Mouse (Mus musculus) C2C12 (cell line): ENCODE results near the gene Rps15. TPM values are rescaled to one million over a fixed set of nuclear protein-coding genes. Genes with fewer than 3 reads are reported as not detected.

Experiments used
- H3K27me3 ChIP-seq: one replicate; pipeline ENCODE4 v1.6.1; 2011; ENCODE audit not compliant: control insufficient read depth, insufficient read depth, insufficient read length
- H3K36me3 ChIP-seq: one replicate; pipeline ENCODE4 v1.6.1; 2011; ENCODE audit not compliant: control insufficient read depth, insufficient read depth
- H3K4me3 ChIP-seq: one replicate; pipeline ENCODE4 v1.5.1; 2011; ENCODE audit warnings: mild to moderate bottlenecking, control low read depth; ENCODE audit not compliant: poor library complexity, insufficient read depth, severe bottlenecking
- H3K79me2 ChIP-seq: one replicate; pipeline ENCODE4 v1.6.1; 2011; ENCODE audit not compliant: control insufficient read depth, insufficient read depth
- H3K79me3 ChIP-seq: one replicate; pipeline ENCODE4 v1.6.1; 2011; ENCODE audit warnings: low read depth, control low read depth
- H3ac ChIP-seq: one replicate; pipeline ENCODE3; 2011; ENCODE audit warnings: low read depth; ENCODE audit not compliant: control insufficient read depth, insufficient read length
- CEBPB ChIP-seq: IDR thresholded peaks from one replicate; pipeline ENCODE4 v1.6.1; 2011; ENCODE audit warnings: low read depth, mild to moderate bottlenecking, control low read depth, moderate library complexity
- CTCF ChIP-seq: IDR thresholded peaks from one replicate; pipeline ENCODE4 v1.5.1; 2011; ENCODE audit not compliant: control insufficient read depth, insufficient read depth, insufficient read length
- FOSL1 ChIP-seq: IDR thresholded peaks from one replicate; pipeline ENCODE4 v1.8.0; 2011; ENCODE audit warnings: mild to moderate bottlenecking, low read length; ENCODE audit not compliant: poor library complexity, insufficient read depth, severe bottlenecking
- MAX ChIP-seq: IDR thresholded peaks from one replicate; pipeline ENCODE4 v1.6.1; 2011; ENCODE audit warnings: mild to moderate bottlenecking, control low read depth
- MYOD1 ChIP-seq: IDR thresholded peaks from one replicate; pipeline ENCODE4 v1.6.1; 2011; ENCODE audit warnings: low read depth; ENCODE audit not compliant: control insufficient read depth, insufficient read length
- MYOG ChIP-seq: IDR thresholded peaks from one replicate; pipeline ENCODE4 v1.6.1; 2011; ENCODE audit not compliant: control insufficient read depth, insufficient read length; ENCODE audit errors: extremely low read depth
- USF1 ChIP-seq: IDR thresholded peaks from one replicate; pipeline ENCODE4 v1.6.1; 2011; ENCODE audit warnings: low read depth, mild to moderate bottlenecking, control low read depth, moderate library complexity
- microRNA-seq: library from miRNA; unstranded; fragments of <30 nt; microRNA quantifications from one replicate; pipeline ENCODE4, GENCODE M21; 2019; ENCODE audit warnings: borderline microRNAs expressed
- polyA plus RNA-seq: library from polyadenylated mRNA; unstranded; fragments of >200 nt; fragmentation: generic; extraction: Trizol; gene quantifications from one replicate; pipeline ENCODE4 v1.2.1, GENCODE M21; 2012; ENCODE audit warnings: missing spikeins

Gene Rps15
- polyA plus RNA-seq, 1 experiment, result 5,397 TPM

GRCm38 (mm10) chr10:80342305-80342748, 50.1 kb downstream of the Rps15 start:
- no peaks in the 10 kb centered on the region for H3K27me3 ChIP-seq
- no peak overlapping the region for H3ac ChIP-seq
- H3K4me3 ChIP-seq, result no peak overlapping the region
- H3K36me3 ChIP-seq, result no peaks in the 10 kb centered on the region
- no peaks in the 10 kb centered on the region for H3K79me2 ChIP-seq
- no peak for TF ChIP-seq CEBPB
- TF ChIP-seq USF1, result no peak
- no peak for TF ChIP-seq MYOD1
- TF ChIP-seq MYOG, result no peak
- TF ChIP-seq MAX, result no peak
- no peak for TF ChIP-seq FOSL1
- no peak for TF ChIP-seq CTCF
- H3K79me3 ChIP-seq, result no peaks in the 10 kb centered on the region

- no peaks in the 10 kb centered on the region for H3K36me3 ChIP-seq
- no peaks in the 10 kb centered on the region for H3K27me3 ChIP-seq
- H3ac ChIP-seq, result no peak overlapping the region
- no peak for TF ChIP-seq CTCF
- no peak for TF ChIP-seq FOSL1
- no peak for TF ChIP-seq CEBPB
- TF ChIP-seq USF1, result no peak
- TF ChIP-seq MYOG, result no peak
- TF ChIP-seq MYOD1, result no peak
- no peak for TF ChIP-seq MAX
- H3K79me2 ChIP-seq, result no peaks in the 10 kb centered on the region
- no peak overlapping the region for H3K4me3 ChIP-seq
- H3K79me3 ChIP-seq, result no peaks in the 10 kb centered on the region
Observed at GRCm38 (mm10) chr10:80342749-80343424, 50.6 kb downstream of the Rps15 start.

- Histone ChIP-seq H3K79me2 (no peaks in the 10 kb centered on the region), H3K27me3 (no peaks in the 10 kb centered on the region), H3K36me3 (no peaks in the 10 kb centered on the region), H3K79me3 (no peaks in the 10 kb centered on the region), H3K4me3 (no peak overlapping the region), H3ac (no peak overlapping the region)
- no peak for TF ChIP-seq MYOD1
Observed at GRCm38 (mm10) chr10:80343425-80343895, 51.2 kb downstream of the Rps15 start.

Small RNA genes within 50 kb of the gene (microRNA-seq; reads per million reads assigned to microRNA genes)
- gene Mir6911, result 0.92 reads per million, percentile 20 among the genes with 10 or more reads in this experiment

Other genes with a start within 250 kb of the Rps15 start
- 964 TPM for gene Gpx4, start 245.3 kb upstream of the Rps15 start, polyA plus RNA-seq
- gene Sbno2, start 186.9 kb upstream of the Rps15 start, polyA plus RNA-seq, result 29.4 TPM
- gene Stk11, start 176.7 kb upstream of the Rps15 start, polyA plus RNA-seq, result 106 TPM
- gene Atp5d, start 153.8 kb upstream of the Rps15 start, polyA plus RNA-seq, result 720 TPM
- 12.1 TPM for gene Cbarp, start 151.6 kb upstream of the Rps15 start, polyA plus RNA-seq
- 77.5 TPM for gene Midn, start 144.2 kb upstream of the Rps15 start, polyA plus RNA-seq
- gene Cirbp, start 126.5 kb upstream of the Rps15 start, polyA plus RNA-seq, result 30.9 TPM
- 33.4 TPM for gene 1600002K03Rik, start 119.5 kb upstream of the Rps15 start, polyA plus RNA-seq
- 3.2 TPM for gene Efna2, start 113.0 kb upstream of the Rps15 start, polyA plus RNA-seq
- gene Mum1, start 66.0 kb upstream of the Rps15 start, polyA plus RNA-seq, result 57.7 TPM
- 288 TPM for gene Ndufs7, start 43.3 kb upstream of the Rps15 start, polyA plus RNA-seq
- 48.3 TPM for gene Gamt, start 31.4 kb upstream of the Rps15 start, polyA plus RNA-seq
- 159 TPM for gene Dazap1, start 31.0 kb upstream of the Rps15 start, polyA plus RNA-seq
- gene Apc2, start 3.5 kb downstream of the Rps15 start, polyA plus RNA-seq, result 0.20 TPM
- 62.6 TPM for gene 2310011J03Rik, start 28.1 kb downstream of the Rps15 start, polyA plus RNA-seq
- gene Pcsk4, start 37.0 kb downstream of the Rps15 start, polyA plus RNA-seq, result 3.2 TPM
- 5.9 TPM for gene Reep6, start 37.5 kb downstream of the Rps15 start, polyA plus RNA-seq
- 18.3 TPM for gene Adamtsl5, start 56.0 kb downstream of the Rps15 start, polyA plus RNA-seq
- gene Plk5, start 64.0 kb downstream of the Rps15 start, polyA plus RNA-seq, result not detected
- gene Mex3d, start 95.2 kb downstream of the Rps15 start, polyA plus RNA-seq, result 37.4 TPM
- 326 TPM for gene Mbd3, start 107.1 kb downstream of the Rps15 start, polyA plus RNA-seq
- gene Uqcr11, start 114.4 kb downstream of the Rps15 start, polyA plus RNA-seq, result 1,025 TPM
- gene Tcf3, start 141.2 kb downstream of the Rps15 start, polyA plus RNA-seq, result 111 TPM
- not detected for gene Onecut3, start 202.4 kb downstream of the Rps15 start, polyA plus RNA-seq
- gene Atp8b3, start 246.7 kb downstream of the Rps15 start, polyA plus RNA-seq, result 0.13 TPM